Mouse (Mus musculus): ENCODE results near the gene Fam161b.

DNA sequence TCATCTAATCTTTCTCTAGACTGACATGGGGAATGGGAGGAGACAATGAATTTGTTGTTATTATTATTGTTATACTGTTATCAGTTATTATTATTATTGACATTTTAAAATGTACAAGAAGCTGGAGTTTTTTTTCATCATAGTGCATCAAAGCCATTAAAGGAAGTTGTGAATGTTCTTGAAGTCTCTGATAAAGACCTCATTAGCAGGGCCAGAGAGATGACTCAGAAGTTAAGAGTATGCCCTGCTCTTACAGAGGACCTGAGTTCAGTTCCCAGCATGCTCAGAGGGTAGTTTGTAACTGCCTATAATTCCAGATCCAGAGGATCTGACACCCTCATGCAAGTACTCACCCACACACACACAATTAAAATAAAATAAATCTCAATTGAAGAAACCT is 36.1 kb upstream of the Fam161b start:
- TF ChIP-seq POLR2A (IDR thresholded peaks at IDR 0.05; ENCODE audit: control insufficient read depth, low read depth, low read length): no peak
- no peak for TF ChIP-seq CTCF (IDR thresholded peaks at IDR 0.05; ENCODE audit: control insufficient read depth, insufficient read depth, insufficient replicate concordance, low read depth, low read length)
